Mouse (Mus musculus): ENCODE data around the gene D830030K20Rik.
"Not testable (repeated sequence)": the region's sequence is repeated elsewhere in the genome, so short reads cannot be mapped to it uniquely, and the experiment has no call there.

D830030K20Rik gene

GRCm38 (mm10) chr14:3208272-3209152 lies at the start of gene D830030K20Rik:
TSS of gene D830030K20Rik (plus strand) at chr14:3208488.
- DNase-seq (ENCODE audit: low read depth, low spot score), result peak; percentile 0

GRCm38 (mm10) chr14:3187955-3188354 lies 20.3 kb upstream of the D830030K20Rik start, which contains the start of gene Gm5795:
TSS of gene Gm5795 (plus strand) at chr14:3188255.
- DNase-seq (ENCODE audit: low read depth, low spot score), result not testable (repeated sequence)

GRCm38 (mm10) chr14:3209367-3209766 lies 1.1 kb downstream of the D830030K20Rik start:
- DNase-seq (ENCODE audit: low read depth, low spot score), result peak; percentile 0

- not testable (repeated sequence) for DNase-seq (ENCODE audit: low read depth, low spot score)
Observed at GRCm38 (mm10) chr14:3262531-3262930, 54.2 kb downstream of the D830030K20Rik start.
